Mouse (Mus musculus) frontal cortex, postnatal 10 days (tissue): ENCODE results near the gene Galnt16.

Source experiments
- DNase-seq, 2 experiments: peaks; one replicate each; pipeline ENCODE4 v3.0.0; 2022; ENCODE audit warnings: low spot score in 2 of 2, mixed read lengths in 1 of 2

The Galnt16 gene

GRCm38 (mm10) chr12:80517977-80518376 is at the start of gene Galnt16:
TSS of gene Galnt16 (plus strand) at chr12:80518277.
- no peak for DNase-seq

- DNase-seq = no peak
Observed at GRCm38 (mm10) chr12:80470206-80470605, 47.9 kb upstream of the Galnt16 start.

GRCm38 (mm10) chr12:80471926-80472325 is 46.2 kb upstream of the Galnt16 start:
- no peak for DNase-seq

GRCm38 (mm10) chr12:80473731-80474130 is 44.3 kb upstream of the Galnt16 start:
- DNase-seq = no peak

GRCm38 (mm10) chr12:80479986-80480385 is 38.1 kb upstream of the Galnt16 start:
- DNase-seq = no peak

- DNase-seq = no peak
Observed at GRCm38 (mm10) chr12:80483397-80483796, 34.7 kb upstream of the Galnt16 start.

- DNase-seq = no peak
Observed at GRCm38 (mm10) chr12:80493311-80493710, 24.8 kb upstream of the Galnt16 start.

GRCm38 (mm10) chr12:80495691-80496090 is 22.4 kb upstream of the Galnt16 start:
- DNase-seq = no peak

GRCm38 (mm10) chr12:80498356-80498755 is 19.7 kb upstream of the Galnt16 start:
- DNase-seq = no peak

GRCm38 (mm10) chr12:80500506-80500905 is 17.6 kb upstream of the Galnt16 start:
- no peak for DNase-seq

- no peak for DNase-seq
Observed at GRCm38 (mm10) chr12:80504718-80505117, 13.4 kb upstream of the Galnt16 start.

- no peak for DNase-seq
Observed at GRCm38 (mm10) chr12:80507041-80507745, 10.9 kb upstream of the Galnt16 start.

- no peak for DNase-seq
Observed at GRCm38 (mm10) chr12:80518393-80518756, 298 bp downstream of the Galnt16 start.

GRCm38 (mm10) chr12:80518757-80519620 is 912 bp downstream of the Galnt16 start:
- DNase-seq = peak; percentile 54 to 64

GRCm38 (mm10) chr12:80519621-80520332 is 1.7 kb downstream of the Galnt16 start:
- peak; percentile 52 to 71 for DNase-seq

- no peak for DNase-seq
Observed at GRCm38 (mm10) chr12:80522006-80522405, 3.9 kb downstream of the Galnt16 start.

- DNase-seq = no peak
Observed at GRCm38 (mm10) chr12:80524276-80524921, 6.3 kb downstream of the Galnt16 start.

- peak in 1 of 2 experiments; percentile 32 for DNase-seq
Observed at GRCm38 (mm10) chr12:80525513-80525912, 7.4 kb downstream of the Galnt16 start.

GRCm38 (mm10) chr12:80526511-80526910 is 8.4 kb downstream of the Galnt16 start:
- no peak for DNase-seq

- peak in 1 of 2 experiments; percentile 51 for DNase-seq
Observed at GRCm38 (mm10) chr12:80527727-80528389, 9.8 kb downstream of the Galnt16 start.

GRCm38 (mm10) chr12:80530052-80530451 is 12.0 kb downstream of the Galnt16 start:
- no peak for DNase-seq
